Mouse (Mus musculus) mammary gland, adult 2 months (tissue): ENCODE measurements around the gene C1qbp. TPM values are rescaled to one million over a fixed set of nuclear protein-coding genes. Genes with fewer than 3 reads are reported as not detected.

Source experiments
- polyA plus RNA-seq: library from polyadenylated mRNA; depleted of rRNA; stranded (reverse); fragments of >200 nt; gene quantifications from 2 replicates; pipeline ENCODE4 v1.2.3, GENCODE M21; 2012; ENCODE audit warnings: low replicate concordance; rRNA removed

Gene C1qbp
- polyA plus RNA-seq = 71.0 and 236 TPM in 2 replicates

GRCm38 (mm10) chr11:70982557-70983228 lies at the start of gene C1qbp:
C1qbp (minus strand) TSS chr11:70983026.

GRCm38 (mm10) chr11:71019201-71020068 lies 36.6 kb upstream of the C1qbp start, which contains the start of the genes Mis12 and Derl2:
Mis12 (plus strand) TSS chr11:71019611.
Derl2 (minus strand) TSS chr11:71019841.

DNA sequence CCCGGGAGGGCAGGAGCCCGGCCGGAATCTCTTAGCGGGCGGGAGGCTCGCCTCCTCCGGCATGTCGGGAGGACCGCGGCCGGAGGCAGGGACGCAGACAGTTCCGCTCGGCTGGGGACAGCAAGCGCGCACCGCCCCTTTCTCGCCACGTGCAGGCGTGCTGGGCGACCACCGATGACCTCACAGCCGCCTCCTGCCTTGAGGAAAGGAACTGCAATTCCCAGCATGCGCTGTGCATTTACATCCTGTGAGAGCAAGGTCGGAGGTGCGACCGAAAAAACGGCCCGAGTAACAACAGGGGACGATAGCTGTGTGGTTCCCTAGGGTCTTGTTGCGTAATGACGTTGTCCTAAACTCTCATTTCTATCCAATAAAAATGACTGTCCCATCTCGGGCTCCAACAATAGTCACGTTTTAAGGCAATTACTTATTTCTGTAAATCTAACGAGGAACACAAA lies 21.5 kb upstream of the C1qbp start, which contains the start of gene Dhx33:
Gene Dhx33 (minus strand): TSS at position 122 of the 458 bp plus-strand sequence.

DNA sequence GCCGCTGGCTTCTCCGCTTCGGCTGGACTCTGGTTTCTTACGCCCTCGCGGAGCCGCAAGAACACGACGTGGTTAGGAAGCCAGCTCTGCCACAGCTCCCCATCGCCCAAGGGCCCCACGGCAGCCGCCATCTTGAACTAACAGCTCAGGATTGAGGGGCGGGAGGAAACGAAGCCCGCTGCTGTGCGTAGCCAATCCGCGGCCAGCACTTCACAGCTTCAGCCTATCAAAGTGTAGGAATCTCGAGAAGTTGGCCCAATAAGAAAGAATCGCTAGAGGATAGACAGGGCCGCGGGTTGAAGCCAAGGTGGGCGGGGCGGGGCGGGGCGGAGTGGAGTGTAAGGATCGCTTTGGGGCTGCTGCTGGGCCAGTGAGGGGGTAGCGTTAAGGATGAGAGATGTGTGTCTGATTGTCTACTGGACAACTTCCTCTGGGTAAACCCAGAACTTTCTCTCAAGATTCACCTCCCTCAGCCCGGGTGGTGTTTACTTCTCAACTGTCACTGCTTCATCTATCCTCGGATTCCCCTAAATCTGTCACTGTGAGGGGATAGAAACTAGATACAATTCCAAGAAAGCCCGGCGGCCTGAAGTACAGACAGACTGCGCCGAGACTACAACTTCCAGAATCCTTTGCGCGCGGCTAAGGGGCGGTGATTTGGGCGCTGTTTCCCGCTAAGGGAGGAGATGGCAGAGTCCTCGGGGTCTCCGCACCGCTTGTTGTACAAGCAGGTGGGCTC lies 12.8 kb downstream of the C1qbp start, which contains the start of the genes Nup88 and Rpain:
Gene Nup88 (minus strand): TSS at position 153 of the 739 bp plus-strand sequence.
Gene Rpain (plus strand): TSS at position 393 of the 739 bp plus-strand sequence.

Other genes with a start within 250 kb of the C1qbp start
- 1.7 and 2.0 TPM in 2 replicates for gene Zfp3, start 218.8 kb downstream of the C1qbp start, polyA plus RNA-seq
- gene Scimp, start 170.4 kb downstream of the C1qbp start, polyA plus RNA-seq = 4.0 and 6.2 TPM in 2 replicates
- gene Rabep1, start 138.2 kb downstream of the C1qbp start, polyA plus RNA-seq = 3.8 and 3.9 TPM in 2 replicates
- gene Nup88, start 13.1 kb downstream of the C1qbp start, polyA plus RNA-seq = 22.1 and 30.8 TPM in 2 replicates
- gene Rpain, start 12.8 kb downstream of the C1qbp start, polyA plus RNA-seq = 19.2 and 41.4 TPM in 2 replicates
- gene Dhx33, start 21.4 kb upstream of the C1qbp start, polyA plus RNA-seq = 28.5 and 57.6 TPM in 2 replicates
- gene Mis12, start 36.6 kb upstream of the C1qbp start, polyA plus RNA-seq = 2.5 and 3.3 TPM in 2 replicates
- 7.3 and 16.6 TPM in 2 replicates for gene Derl2, start 36.8 kb upstream of the C1qbp start, polyA plus RNA-seq
- 0.92 and 1.2 TPM in 2 replicates for gene 6330403K07Rik, start 50.5 kb upstream of the C1qbp start, polyA plus RNA-seq
- 0.11 and 0.13 TPM in 2 replicates for gene Nlrp1a, start 161.7 kb upstream of the C1qbp start, polyA plus RNA-seq
- gene Nlrp1b, start 247.7 kb upstream of the C1qbp start, polyA plus RNA-seq = 0.54 and 0.83 TPM in 2 replicates